Mouse (Mus musculus) layer of hippocampus, adult 11-12 months (tissue): ENCODE results near the gene Ccdc91.

ENCODE experiments used
- DNase-seq: peaks from one replicate; pipeline ENCODE4 v3.0.0; 2022; ENCODE audit warnings: low spot score

The Ccdc91 gene

DNA sequence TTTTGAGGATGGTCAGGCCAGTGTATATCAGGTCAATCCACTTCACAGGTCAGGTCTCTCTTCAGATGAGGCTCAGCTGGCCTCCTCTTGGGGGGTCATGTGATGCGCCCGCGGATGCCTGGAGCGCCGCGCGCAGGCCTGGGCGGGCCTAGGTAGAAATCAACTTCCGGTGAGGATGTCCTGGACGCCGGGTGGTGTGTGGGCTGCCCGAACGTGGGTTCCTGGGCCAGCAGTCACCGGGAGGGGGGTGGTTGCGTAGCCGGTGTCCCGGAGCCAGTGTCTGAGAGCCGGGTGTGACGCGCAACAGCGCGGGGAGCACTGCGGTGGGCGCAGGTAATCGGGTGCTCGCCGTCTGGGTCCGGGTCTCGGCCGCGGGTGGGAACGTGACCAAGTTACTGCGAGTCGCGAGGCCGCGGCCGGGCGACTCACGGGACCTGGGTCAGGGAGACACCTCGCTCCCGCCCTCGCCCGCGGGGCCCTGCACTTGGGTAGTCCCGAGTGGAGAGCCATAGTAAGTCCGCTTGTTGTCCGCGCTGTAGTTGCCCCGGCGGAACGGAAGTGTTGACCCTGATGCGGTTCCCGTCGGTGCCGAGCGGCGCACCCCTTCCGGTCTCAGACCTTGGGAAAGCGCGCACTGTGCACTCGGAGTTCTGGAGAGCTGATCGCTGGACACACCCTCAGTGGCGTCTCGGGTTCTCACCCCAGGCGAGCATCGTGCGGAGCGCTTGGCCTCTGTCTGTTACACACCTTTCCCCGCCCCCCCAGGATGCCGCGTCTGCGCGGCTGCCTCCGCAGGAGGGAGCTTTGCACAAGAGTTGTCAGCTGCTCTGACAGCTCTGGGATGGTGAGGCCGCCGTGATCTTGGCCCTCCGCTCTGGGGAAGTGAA lies at the start of gene Ccdc91:
Gene Ccdc91 (plus strand): TSS at position 102 of the 887 bp plus-strand sequence.
- DNase-seq, result peak; percentile 90

DNA sequence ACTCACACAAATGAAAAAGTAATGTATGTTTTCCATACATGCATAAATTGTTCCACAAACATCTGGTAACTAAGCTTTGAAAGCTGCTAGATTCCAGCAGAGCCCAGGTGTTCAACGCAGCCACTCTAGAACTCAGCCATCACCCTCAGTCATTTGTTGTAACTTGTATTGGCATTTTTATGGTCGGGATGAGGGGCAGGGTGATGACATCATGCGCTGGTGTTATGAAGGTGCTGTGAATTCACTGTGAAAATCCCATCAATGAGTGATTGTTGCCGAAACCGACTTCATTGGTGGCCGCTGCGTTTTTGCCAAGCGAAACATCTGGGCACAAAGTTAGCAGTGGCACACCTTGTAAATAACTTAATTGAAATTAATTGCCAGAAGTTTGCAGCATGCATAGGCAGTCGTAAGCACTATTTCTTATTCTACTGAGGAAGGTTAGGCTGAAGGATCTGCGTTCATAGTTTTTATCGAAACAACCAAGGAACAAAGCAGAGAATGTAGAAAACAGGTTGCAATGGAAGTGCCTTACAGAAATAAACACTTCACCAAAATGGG lies 48.6 kb upstream of the Ccdc91 start:
- no peak for DNase-seq

- no peak for DNase-seq
These were observed 19.9 kb upstream of the Ccdc91 start for GRCm38 (mm10) chr6:147455775-147456174.

DNA sequence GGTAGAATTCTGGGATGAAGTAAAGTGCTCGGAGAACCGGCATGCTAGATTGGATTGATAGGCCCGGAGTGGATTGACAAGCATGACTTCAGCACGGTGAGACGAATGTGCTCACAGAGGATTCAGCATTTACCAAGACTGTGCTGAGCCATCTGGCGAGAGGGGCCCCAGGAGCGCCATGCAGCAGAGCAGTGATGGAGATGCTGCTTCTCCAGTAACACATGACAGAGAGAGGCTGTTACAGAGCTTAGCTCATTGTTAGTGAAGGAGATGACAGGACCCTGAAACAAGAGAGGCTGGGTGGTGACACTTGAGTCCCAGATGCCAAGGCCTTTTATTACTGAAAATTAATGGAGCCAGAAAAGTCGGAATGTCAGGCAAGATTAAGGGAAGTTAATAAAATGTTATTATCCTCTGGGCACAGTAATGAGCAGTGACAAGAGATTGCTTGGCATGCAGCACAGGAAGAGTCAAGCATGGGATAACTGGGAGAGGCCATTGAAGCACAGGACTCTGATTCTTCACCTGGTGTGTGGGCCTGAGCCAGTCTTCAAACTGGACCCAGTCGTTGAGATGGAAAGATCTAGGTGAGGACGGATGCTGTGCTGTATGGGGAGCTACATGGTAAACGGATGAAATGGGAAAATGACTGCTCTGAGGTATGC lies 16.9 kb upstream of the Ccdc91 start:
- no peak for DNase-seq

GRCm38 (mm10) chr6:147470016-147470415 lies 5.6 kb upstream of the Ccdc91 start:
- no peak for DNase-seq

DNA sequence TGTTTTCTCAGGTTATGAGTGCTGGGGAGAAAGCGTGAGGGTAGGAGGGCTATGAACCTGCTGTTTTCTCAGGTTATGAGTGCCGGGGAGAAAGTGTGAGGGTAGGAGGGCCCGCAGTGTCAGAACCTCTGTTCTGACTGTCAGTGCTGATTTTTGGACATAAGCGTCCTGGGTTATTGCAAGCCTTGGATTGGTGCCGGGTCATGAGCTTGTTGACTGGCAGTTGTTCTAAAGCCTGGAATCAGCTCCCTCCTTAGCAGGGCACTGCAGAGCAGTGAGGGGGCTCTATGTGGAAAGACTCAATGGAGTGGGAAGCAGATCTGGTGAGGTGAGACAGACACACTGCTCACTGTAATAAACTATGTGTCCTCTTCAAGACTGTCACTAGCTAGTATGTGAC lies 5.5 kb downstream of the Ccdc91 start:
- no peak for DNase-seq

DNA sequence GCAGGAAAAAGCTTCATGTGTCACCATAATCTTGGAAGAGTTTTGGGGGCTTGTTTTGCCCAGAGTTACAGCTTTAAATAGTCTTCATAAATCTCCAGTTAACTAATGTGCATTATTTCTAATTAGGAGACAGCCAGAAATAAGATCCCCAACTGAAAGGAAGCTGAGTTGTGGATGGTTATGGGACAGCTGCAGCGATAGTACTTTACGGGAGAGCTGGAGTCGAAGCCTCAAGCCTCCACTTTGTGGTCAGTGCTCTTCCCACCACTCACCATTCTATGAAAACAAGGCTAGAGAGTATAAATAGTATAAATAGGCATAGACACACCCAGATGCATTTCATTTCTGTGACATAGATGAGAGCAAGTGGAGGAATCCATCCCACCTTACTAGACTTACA lies 14.5 kb downstream of the Ccdc91 start:
- DNase-seq, result no peak

- DNase-seq, result no peak
These were observed 16.9 kb downstream of the Ccdc91 start for GRCm38 (mm10) chr6:147492551-147492950.

DNA sequence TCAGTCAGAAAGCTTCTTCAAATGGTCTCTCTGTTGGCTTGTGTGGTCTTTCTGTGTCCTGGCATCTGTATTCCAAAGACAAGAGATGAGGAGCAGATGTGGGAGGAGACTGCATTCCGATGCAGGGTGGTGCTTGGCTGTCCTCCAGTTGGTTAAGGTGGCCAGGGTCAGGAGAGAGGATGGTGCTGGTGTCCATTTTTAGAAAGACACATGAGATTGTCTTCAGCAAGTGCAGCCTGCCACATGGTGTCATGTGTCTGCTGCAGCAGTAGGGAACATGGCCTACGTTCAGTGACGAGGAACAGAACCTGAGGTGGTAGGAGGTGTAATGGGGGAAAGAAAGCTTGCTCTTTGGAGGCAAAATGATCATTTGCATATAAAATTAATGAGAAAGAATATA lies 25.8 kb downstream of the Ccdc91 start:
- DNase-seq, result no peak

DNA sequence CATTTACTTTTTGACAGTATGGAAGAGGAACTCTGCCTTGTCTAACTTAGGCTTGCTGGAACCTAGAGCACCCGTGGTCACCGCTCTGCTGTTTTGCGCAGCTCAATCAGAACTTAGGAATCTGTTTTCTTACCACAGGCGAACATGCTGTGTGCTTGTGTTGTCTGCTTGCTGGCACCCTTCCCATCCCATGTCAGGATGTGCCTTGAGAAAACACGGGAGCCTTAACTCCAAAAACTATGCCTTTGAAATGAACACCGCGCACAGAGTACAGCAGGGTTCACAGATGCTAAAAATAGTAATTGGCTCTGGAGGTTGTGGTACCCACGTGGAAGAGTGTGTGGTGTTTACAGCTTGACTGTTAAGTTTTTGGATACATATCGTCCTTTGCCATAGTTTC lies 30.4 kb downstream of the Ccdc91 start:
- no peak for DNase-seq

GRCm38 (mm10) chr6:147506496-147506895 lies 30.9 kb downstream of the Ccdc91 start:
- no peak for DNase-seq

- no peak for DNase-seq
These were observed 31.6 kb downstream of the Ccdc91 start for GRCm38 (mm10) chr6:147507186-147507585.

DNA sequence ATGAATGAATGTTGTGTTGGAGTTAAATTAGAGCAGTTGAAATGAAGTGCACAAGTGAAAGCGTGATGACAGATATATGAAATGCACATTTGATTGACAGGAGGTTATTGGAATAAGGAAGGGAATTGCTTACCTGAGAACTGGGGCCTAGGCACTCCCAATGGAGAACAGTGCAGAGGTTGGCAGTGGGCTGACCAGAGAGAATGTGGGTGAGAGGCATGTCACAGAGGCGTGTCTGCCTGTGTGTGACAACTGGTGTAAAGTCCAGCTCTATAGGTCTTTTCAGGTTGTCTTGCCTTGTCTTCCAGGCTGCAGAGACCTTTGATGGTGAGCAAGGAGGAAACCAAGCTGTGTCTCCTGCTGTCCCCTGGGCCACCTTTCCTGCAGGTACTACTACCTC lies 34.9 kb downstream of the Ccdc91 start:
- DNase-seq, result no peak

- peak; percentile 32 for DNase-seq
These were observed 42.3 kb downstream of the Ccdc91 start for GRCm38 (mm10) chr6:147517909-147518308.

DNA sequence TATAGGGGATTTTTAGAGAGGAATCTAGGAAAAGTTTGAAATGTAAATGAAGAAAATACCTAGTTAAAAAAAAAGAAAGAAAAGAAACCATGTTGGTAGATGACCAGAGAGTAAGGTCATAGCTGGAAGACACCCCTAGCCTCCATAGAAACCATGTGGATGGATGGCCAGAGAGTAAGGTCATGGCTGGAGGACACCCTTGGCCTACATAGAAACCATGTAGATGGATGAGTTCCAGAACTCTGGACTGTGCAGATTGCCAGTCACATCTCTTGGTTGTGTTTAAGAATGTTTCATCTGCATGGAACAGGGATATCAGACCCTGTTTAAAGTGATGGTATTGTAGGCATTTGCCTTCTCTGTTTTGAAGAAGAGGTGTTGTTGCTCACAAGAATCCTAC lies 49.6 kb downstream of the Ccdc91 start:
- no peak for DNase-seq

- no peak for DNase-seq
These were observed 59.3 kb downstream of the Ccdc91 start for GRCm38 (mm10) chr6:147534971-147535370.

DNA sequence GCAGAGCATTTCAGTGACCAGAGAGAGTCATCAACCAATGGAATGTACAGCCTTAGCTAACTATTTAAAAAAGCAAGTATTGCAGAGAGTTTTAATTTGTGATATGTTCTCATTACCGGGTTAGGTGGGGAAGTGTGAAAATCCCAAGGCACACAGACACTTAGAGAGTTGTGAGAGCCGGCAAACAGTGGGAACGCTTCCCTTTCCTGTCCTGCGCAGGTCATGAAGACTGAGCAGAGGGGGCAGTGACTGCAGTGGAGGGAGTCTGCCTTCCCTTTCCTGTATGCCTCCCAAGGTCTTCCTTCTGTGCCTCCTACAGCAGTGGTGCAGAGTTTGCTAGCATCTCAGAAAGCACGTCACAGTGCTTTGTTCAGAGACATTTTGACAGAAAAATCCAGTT lies 62.6 kb downstream of the Ccdc91 start:
- no peak for DNase-seq

GRCm38 (mm10) chr6:147539056-147539600 lies 63.5 kb downstream of the Ccdc91 start:
- no peak for DNase-seq

DNA sequence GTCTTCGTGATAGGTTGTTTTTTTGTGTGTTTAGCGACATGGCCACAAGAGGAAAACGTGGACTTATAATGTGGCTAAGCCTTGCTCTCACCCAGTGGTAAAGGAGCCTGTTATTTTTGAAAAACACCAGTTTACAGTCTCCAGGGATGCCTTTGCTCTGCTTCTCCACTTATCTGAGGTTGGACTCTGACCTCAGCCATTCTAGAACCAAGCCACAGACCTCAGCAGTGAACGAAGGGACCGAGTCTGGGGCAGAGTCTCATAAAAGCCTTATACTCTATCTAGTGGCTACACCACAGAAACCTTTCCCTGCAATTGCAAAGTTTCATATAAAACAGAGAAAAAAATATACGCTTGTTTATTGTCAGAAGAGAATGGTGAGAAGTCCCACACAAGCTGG lies 65.3 kb downstream of the Ccdc91 start:
- DNase-seq, result no peak

DNA sequence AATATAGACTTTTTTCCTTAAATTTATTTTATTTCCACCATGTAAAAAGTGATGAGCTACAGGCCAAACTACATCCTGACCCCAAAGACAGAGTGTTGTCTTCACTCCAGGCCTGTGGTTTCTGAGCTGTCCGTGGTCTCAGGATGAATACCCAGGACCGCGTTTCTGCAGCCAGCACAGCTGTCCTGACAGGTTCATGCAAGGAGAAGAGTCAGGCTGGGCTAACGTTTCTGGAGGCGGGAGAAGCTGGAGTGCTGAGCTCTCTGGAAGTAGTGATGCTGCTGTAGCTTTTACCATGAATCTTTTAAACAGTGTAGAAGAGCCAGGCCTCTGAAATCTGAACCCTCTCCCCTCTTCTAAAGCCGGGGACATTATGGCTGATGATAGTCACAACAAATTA lies 80.0 kb downstream of the Ccdc91 start:
- no peak for DNase-seq

GRCm38 (mm10) chr6:147559316-147559715 lies 83.7 kb downstream of the Ccdc91 start:
- DNase-seq, result no peak

DNA sequence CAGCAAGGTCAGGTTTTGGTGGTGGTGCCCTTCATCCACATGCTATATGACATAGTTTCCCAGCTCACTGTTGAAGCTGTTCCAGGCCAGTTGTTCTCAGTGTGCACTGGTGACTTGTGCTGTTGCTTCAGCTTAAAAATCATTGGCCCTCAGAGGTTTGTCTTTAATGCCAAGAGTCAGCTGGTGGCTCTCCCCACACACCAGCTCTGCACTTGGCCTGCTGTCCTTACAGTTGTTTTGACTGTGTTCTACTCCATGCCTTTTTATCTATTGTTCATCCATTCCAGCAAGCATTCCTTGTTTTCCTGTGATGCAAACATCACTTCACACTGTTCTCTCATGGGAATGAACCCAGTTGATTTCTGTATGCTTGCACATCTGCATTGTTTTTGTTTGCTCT lies 84.8 kb downstream of the Ccdc91 start:
- no peak for DNase-seq

DNA sequence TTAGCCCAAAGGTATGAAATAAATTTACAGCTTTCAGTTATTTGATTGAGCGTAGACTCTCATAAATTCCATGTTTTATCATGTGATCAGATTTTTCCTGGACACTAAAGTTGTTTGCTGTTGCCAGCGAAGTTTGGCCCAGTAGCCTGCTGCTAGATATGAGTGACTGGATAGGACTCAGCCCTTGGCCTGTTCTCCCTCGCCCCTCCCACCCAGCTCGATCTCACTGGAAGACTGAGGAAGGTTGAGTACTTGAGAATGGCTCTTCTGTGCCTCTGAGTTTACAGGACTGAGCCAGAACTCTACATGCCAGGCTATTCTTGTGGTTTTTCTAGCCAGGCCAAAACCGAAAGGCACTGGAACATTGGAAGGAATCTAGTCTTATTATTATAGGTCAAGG lies 93.6 kb downstream of the Ccdc91 start:
- no peak for DNase-seq
